Mouse (Mus musculus): Measurements from ENCODE around the gene Polg2. TPM values are rescaled to one million over a fixed set of nuclear protein-coding genes. Genes with fewer than 3 reads are reported as not detected.
"Not testable (repeated sequence)": the region's sequence is repeated elsewhere in the genome, so short reads cannot be mapped to it uniquely, and the experiment has no call there.

Gene Polg2
- total RNA-seq, 2 experiments from 2014 or later: 3.1 to 5.0 TPM

- Histone ChIP-seq H3K27ac (peak overlapping the region; percentile 62), H3K4me3 (no peak overlapping the region)
- DNase-seq (ENCODE audit: low spot score in 2 of 2): no peak
- TF ChIP-seq CTCF (conservative IDR thresholded peaks at IDR 0.05): no peak
Measured at GRCm38 (mm10) chr11:106815761-106816160, 36.4 kb upstream of the Polg2 start.

- TF ChIP-seq CTCF (conservative IDR thresholded peaks at IDR 0.05): no peak
- Histone ChIP-seq H3K27ac (peak overlapping the region; percentile 62), H3K4me3 (no peak overlapping the region)
- no peak for DNase-seq (ENCODE audit: low spot score in 2 of 2)
Measured at GRCm38 (mm10) chr11:106815331-106815730, 36.0 kb upstream of the Polg2 start.

GRCm38 (mm10) chr11:106814601-106815320 lies 35.4 kb upstream of the Polg2 start:
- peak overlapping the region; percentile 62; the same call in 1 of the 2 replicates for H3K27ac ChIP-seq
- no peak for DNase-seq (ENCODE audit: low spot score in 2 of 2)
- TF ChIP-seq CTCF (conservative IDR thresholded peaks at IDR 0.05): no peak

GRCm38 (mm10) chr11:106812410-106813136 lies 33.2 kb upstream of the Polg2 start:
- Histone ChIP-seq H3K4me3 (no peak overlapping the region), H3K27ac (no peak overlapping the region)
- no peak for TF ChIP-seq CTCF (conservative IDR thresholded peaks at IDR 0.05)
- no peak for DNase-seq (ENCODE audit: low spot score in 2 of 2)

More at GRCm38 (mm10) chr11:106814601-106815320, 35.4 kb upstream of the Polg2 start:
- H3K4me3 ChIP-seq: no peak overlapping the region

GRCm38 (mm10) chr11:106807442-106807841 lies 28.1 kb upstream of the Polg2 start:
- H3K27ac ChIP-seq; DNase-seq (ENCODE audit: low spot score in 2 of 2); H3K4me3 ChIP-seq: not testable (repeated sequence)

GRCm38 (mm10) chr11:106802069-106802627 lies 22.8 kb upstream of the Polg2 start:
- DNase-seq (ENCODE audit: low spot score in 2 of 2): no peak
- TF ChIP-seq CTCF (conservative IDR thresholded peaks at IDR 0.05): no peak
- Histone ChIP-seq H3K4me3 (no peak overlapping the region), H3K27ac (peak overlapping the region; percentile 43; the same call in 1 of the 2 replicates)

- TF ChIP-seq CTCF (conservative IDR thresholded peaks at IDR 0.05): no peak
- DNase-seq (ENCODE audit: low spot score in 2 of 2): no peak
- H3K27ac ChIP-seq: no peak overlapping the region
- no peak overlapping the region for H3K4me3 ChIP-seq
Measured at GRCm38 (mm10) chr11:106795679-106796078, 16.3 kb upstream of the Polg2 start.

- no peak for DNase-seq (ENCODE audit: low spot score in 2 of 2)
- no peak overlapping the region for H3K27ac ChIP-seq
- no peak for TF ChIP-seq CTCF (conservative IDR thresholded peaks at IDR 0.05)
- no peak overlapping the region for H3K4me3 ChIP-seq
Measured at GRCm38 (mm10) chr11:106793846-106794245, 14.5 kb upstream of the Polg2 start.

- peak overlapping the region; percentile 100 for H3K27ac ChIP-seq
- H3K4me3 ChIP-seq: peak overlapping the region; percentile 89
- TF ChIP-seq CTCF (conservative IDR thresholded peaks at IDR 0.05): no peak
- DNase-seq (ENCODE audit: low spot score in 2 of 2): no peak
Measured at GRCm38 (mm10) chr11:106789649-106790048, 10.3 kb upstream of the Polg2 start.

- DNase-seq (ENCODE audit: low spot score in 2 of 2): peak; percentile 90 to 96
- peak within 1 kb of the TSS; percentile 100 for H3K27ac ChIP-seq
- TF ChIP-seq CTCF (conservative IDR thresholded peaks at IDR 0.05): peak; percentile 36
- H3K4me3 ChIP-seq: peak within 1 kb of the TSS; percentile 89
Measured at GRCm38 (mm10) chr11:106788775-106789459, 9.6 kb upstream of the Polg2 start, which contains the start of the genes Ddx5 and Cep95. Gene Ddx5, minus strand, starts transcription at chr11:106789185. Gene Cep95, plus strand, starts transcription at chr11:106789252.

- Histone ChIP-seq H3K27ac (peak overlapping the region; percentile 100), H3K4me3 (peak overlapping the region; percentile 89)
- peak; percentile 97 to 99 for DNase-seq (ENCODE audit: low spot score in 2 of 2)
- no peak for TF ChIP-seq CTCF (conservative IDR thresholded peaks at IDR 0.05)
Measured at GRCm38 (mm10) chr11:106788026-106788774, 8.9 kb upstream of the Polg2 start.
